Mouse (Mus musculus): Measurements from ENCODE around the gene Mboat7.
"Not testable (repeated sequence)": the region's sequence is repeated elsewhere in the genome, so short reads cannot be mapped to it uniquely, and the experiment has no call there.

Gene Mboat7

GRCm38 (mm10) chr7:3692987-3693808, at the start of gene Mboat7:
Gene Mboat7, minus strand, starts transcription at chr7:3693523.
- peak; percentile 96 for DNase-seq (ENCODE audit: low read depth, low spot score)

GRCm38 (mm10) chr7:3732675-3733074, 39.4 kb upstream of the Mboat7 start:
- not testable (repeated sequence) for DNase-seq (ENCODE audit: low read depth, low spot score)

- not testable (repeated sequence) for DNase-seq (ENCODE audit: low read depth, low spot score)
Observed at GRCm38 (mm10) chr7:3725459-3725858, 32.1 kb upstream of the Mboat7 start.

- DNase-seq (ENCODE audit: low read depth, low spot score) = not testable (repeated sequence)
Observed at GRCm38 (mm10) chr7:3720268-3720667, 26.9 kb upstream of the Mboat7 start, which contains the start of gene Pirb. Gene Pirb, minus strand, starts transcription at chr7:3720391.

- DNase-seq (ENCODE audit: low read depth, low spot score) = no peak
Observed at GRCm38 (mm10) chr7:3715249-3715648, 21.9 kb upstream of the Mboat7 start.

GRCm38 (mm10) chr7:3712264-3712942, 19.1 kb upstream of the Mboat7 start:
- no peak for DNase-seq (ENCODE audit: low read depth, low spot score)

- no peak for DNase-seq (ENCODE audit: low read depth, low spot score)
Observed at GRCm38 (mm10) chr7:3709000-3709399, 15.7 kb upstream of the Mboat7 start.

GRCm38 (mm10) chr7:3708447-3708980, 15.2 kb upstream of the Mboat7 start:
- DNase-seq (ENCODE audit: low read depth, low spot score) = not testable (repeated sequence)

GRCm38 (mm10) chr7:3707568-3708413, 14.5 kb upstream of the Mboat7 start:
- no peak for DNase-seq (ENCODE audit: low read depth, low spot score)

- DNase-seq (ENCODE audit: low read depth, low spot score) = no peak
Observed at GRCm38 (mm10) chr7:3707027-3707426, 13.7 kb upstream of the Mboat7 start.

GRCm38 (mm10) chr7:3706343-3706934, 13.1 kb upstream of the Mboat7 start:
- no peak for DNase-seq (ENCODE audit: low read depth, low spot score)

- no peak for DNase-seq (ENCODE audit: low read depth, low spot score)
Observed at GRCm38 (mm10) chr7:3705911-3706310, 12.6 kb upstream of the Mboat7 start.

GRCm38 (mm10) chr7:3705461-3705860, 12.1 kb upstream of the Mboat7 start:
- not testable (repeated sequence) for DNase-seq (ENCODE audit: low read depth, low spot score)

- no peak for DNase-seq (ENCODE audit: low read depth, low spot score)
Observed at GRCm38 (mm10) chr7:3704475-3704874, 11.2 kb upstream of the Mboat7 start.

GRCm38 (mm10) chr7:3703879-3704441, 10.6 kb upstream of the Mboat7 start, which contains the start of gene Rps9:
Gene Rps9, plus strand, starts transcription at chr7:3703993.
- peak; percentile 99 for DNase-seq (ENCODE audit: low read depth, low spot score)

GRCm38 (mm10) chr7:3703148-3703878, 10.0 kb upstream of the Mboat7 start:
- DNase-seq (ENCODE audit: low read depth, low spot score) = no peak

- DNase-seq (ENCODE audit: low read depth, low spot score) = no peak
Observed at GRCm38 (mm10) chr7:3698471-3698870, 5.1 kb upstream of the Mboat7 start.

- DNase-seq (ENCODE audit: low read depth, low spot score) = not testable (repeated sequence)
Observed at GRCm38 (mm10) chr7:3694949-3695305, 1.6 kb upstream of the Mboat7 start.

GRCm38 (mm10) chr7:3694076-3694948, 989 bp upstream of the Mboat7 start:
- peak; percentile 89 for DNase-seq (ENCODE audit: low read depth, low spot score)

Data from forelimb bud, embryonic 11.5 days (tissue).